Mouse (Mus musculus): ENCODE data around the gene Tlr13. TPM values are rescaled to one million over a fixed set of nuclear protein-coding genes. Genes with fewer than 3 reads are reported as not detected.

The Tlr13 gene
- total and polyA plus RNA-seq, 3 experiments, result not detected

DNA sequence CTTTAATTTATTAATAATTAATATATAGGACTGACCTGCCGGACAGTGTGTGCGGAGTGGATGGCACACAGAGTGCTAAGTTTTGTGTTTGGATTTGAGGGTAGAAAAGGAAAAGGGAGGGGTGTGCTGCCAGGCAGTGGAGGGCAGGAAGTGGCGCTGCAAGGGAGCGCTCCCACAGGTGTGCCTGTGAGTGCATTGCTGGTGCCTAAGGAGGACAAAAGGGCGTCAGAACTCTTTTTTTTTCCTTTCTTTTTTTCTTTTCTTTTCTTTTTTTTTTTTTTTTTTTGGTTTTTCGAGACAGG is 28.8 kb downstream of the Tlr13 start:
- Histone ChIP-seq H3K4me1 (ENCODE audit: control insufficient read depth in 1 of 2, insufficient read depth in 2 of 2, low read length in 2 of 2) (no peaks in the 10 kb centered on the region; a peak in 1 of 4 replicates), H3K9ac (ENCODE audit: control insufficient read depth, low read depth, low read length, poor library complexity, severe bottlenecking) (peak overlapping the region; percentile 75), H3K27ac (ENCODE audit: control insufficient read depth, low read depth, low read length) (peak overlapping the region; percentile 68; the same call in 1 of the 2 replicates), H3K36me3 (ENCODE audit: control insufficient read depth in 1 of 2, insufficient read depth in 2 of 2, low read length in 2 of 2) (no peaks in the 10 kb centered on the region), H3K79me2 (ENCODE audit: control insufficient read depth, insufficient read depth, low read length, poor library complexity) (no peaks in the 10 kb centered on the region), H3K9me3 (replicated peaks; ENCODE audit: insufficient read depth, low read length) (no peaks in the 10 kb centered on the region), H3K27me3 (ENCODE audit: control insufficient read depth in 1 of 2, insufficient read depth in 2 of 2, low read length in 2 of 2) (no peaks in the 10 kb centered on the region), H3K4me3 (ENCODE audit: control insufficient read depth in 1 of 2, insufficient read depth in 1 of 2, low read depth in 2 of 2, low read length in 2 of 2) (peak overlapping the region; percentile 63 to 87)
- no peak for DNase-seq (ENCODE audit: low read depth, low spot score)
- TF ChIP-seq E2F4 (IDR thresholded peaks at IDR 0.05; ENCODE audit: borderline replicate concordance, low read depth, low read length) (no peak), UBTF (IDR thresholded peaks at IDR 0.05; ENCODE audit: borderline replicate concordance, insufficient read depth, low read depth, low read length) (no peak), CHD1 (IDR thresholded peaks at IDR 0.05; ENCODE audit: low read depth, low read length) (no peak), USF2 (IDR thresholded peaks at IDR 0.05; ENCODE audit: borderline replicate concordance in 1 of 2, insufficient read depth in 1 of 2, low read depth in 1 of 2, low read length in 2 of 2) (no peak), HCFC1 (IDR thresholded peaks at IDR 0.05; ENCODE audit: low read depth, low read length) (no peak), GATA1 (IDR thresholded peaks at IDR 0.05; ENCODE audit: low read depth, low read length) (no peak), MYC (IDR thresholded peaks at IDR 0.05; ENCODE audit: low read depth, low read length) (no peak)

- Histone ChIP-seq H3K4me3 (ENCODE audit: control insufficient read depth in 1 of 2, insufficient read depth in 1 of 2, low read depth in 2 of 2, low read length in 2 of 2) (no peak overlapping the region), H3K4me1 (ENCODE audit: control insufficient read depth in 1 of 2, insufficient read depth in 2 of 2, low read length in 2 of 2) (no peaks in the 10 kb centered on the region), H3K9me3 (replicated peaks; ENCODE audit: insufficient read depth, low read length) (no peaks in the 10 kb centered on the region), H3K9ac (ENCODE audit: control insufficient read depth, low read depth, low read length, poor library complexity, severe bottlenecking) (no peak overlapping the region), H3K27me3 (ENCODE audit: control insufficient read depth in 1 of 2, insufficient read depth in 2 of 2, low read length in 2 of 2) (no peaks in the 10 kb centered on the region), H3K79me2 (ENCODE audit: control insufficient read depth, insufficient read depth, low read length, poor library complexity) (no peaks in the 10 kb centered on the region), H3K27ac (ENCODE audit: control insufficient read depth, low read depth, low read length) (no peak overlapping the region), H3K36me3 (ENCODE audit: control insufficient read depth in 1 of 2, insufficient read depth in 2 of 2, low read length in 2 of 2) (no peaks in the 10 kb centered on the region)
- TF ChIP-seq BHLHE40 (IDR thresholded peaks at IDR 0.05; ENCODE audit: borderline replicate concordance, low read depth, low read length) (no peak), ELF1 (IDR thresholded peaks at IDR 0.05; ENCODE audit: low read depth, low read length) (no peak), ZNF384 (IDR thresholded peaks at IDR 0.05; ENCODE audit: low read depth, low read length) (no peak), MYB (IDR thresholded peaks at IDR 0.05; ENCODE audit: low read depth, low read length) (no peak), RAD21 (IDR thresholded peaks at IDR 0.05; ENCODE audit: low read depth, low read length) (no peak)
- no peak for DNase-seq (ENCODE audit: low read depth, low spot score)
Observed at GRCm38 (mm10) chrX:106176331-106176730, 33.3 kb downstream of the Tlr13 start.

DNA sequence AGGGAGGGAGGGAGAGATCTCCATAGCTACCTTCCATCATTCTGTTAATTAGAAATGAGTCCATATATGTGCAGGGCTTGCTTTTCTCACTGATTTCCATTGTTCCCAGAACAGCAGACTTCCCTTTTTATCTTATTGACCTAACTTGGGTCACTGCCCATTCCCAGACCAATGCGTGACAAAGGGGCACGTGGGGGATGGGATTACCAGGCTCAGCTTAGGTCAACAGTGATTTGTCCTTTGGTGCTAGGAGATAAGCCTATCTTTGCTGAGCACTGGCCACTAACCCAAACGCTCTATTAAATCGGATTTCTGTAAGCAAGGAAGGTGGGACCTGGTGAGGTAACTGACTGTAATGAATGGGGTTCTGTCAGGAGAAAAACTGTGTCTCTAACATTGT is 41.3 kb downstream of the Tlr13 start:
- Histone ChIP-seq H3K27me3 (ENCODE audit: control insufficient read depth in 1 of 2, insufficient read depth in 2 of 2, low read length in 2 of 2) (no peaks in the 10 kb centered on the region), H3K9me3 (replicated peaks; ENCODE audit: insufficient read depth, low read length) (no peaks in the 10 kb centered on the region), H3K9ac (ENCODE audit: control insufficient read depth, low read depth, low read length, poor library complexity, severe bottlenecking) (no peak overlapping the region), H3K27ac (ENCODE audit: control insufficient read depth, low read depth, low read length) (no peak overlapping the region), H3K79me2 (ENCODE audit: control insufficient read depth, insufficient read depth, low read length, poor library complexity) (peaks cover 23% of the 10 kb centered on the region), H3K4me1 (ENCODE audit: control insufficient read depth in 1 of 2, insufficient read depth in 2 of 2, low read length in 2 of 2) (peaks cover 0 to 8% of the 10 kb centered on the region in 2 experiments; a peak in 2 of 4 replicates), H3K36me3 (ENCODE audit: control insufficient read depth in 1 of 2, insufficient read depth in 2 of 2, low read length in 2 of 2) (peaks cover 3 to 6% of the 10 kb centered on the region in 2 experiments; a peak in 3 of 4 replicates), H3K4me3 (ENCODE audit: control insufficient read depth in 1 of 2, insufficient read depth in 1 of 2, low read depth in 2 of 2, low read length in 2 of 2) (no peak overlapping the region)
- TF ChIP-seq GABPA (IDR thresholded peaks at IDR 0.05; ENCODE audit: low read depth, low read length) (no peak), TCF12 (IDR thresholded peaks at IDR 0.05; ENCODE audit: low read depth, low read length) (0 out of 2 replicates have a peak, but pooled peaks have one; percentile 43), RCOR1 (IDR thresholded peaks at IDR 0.05; ENCODE audit: low read depth, low read length) (peak; percentile 65)
- no peak for DNase-seq (ENCODE audit: low read depth, low spot score)
